Mouse (Mus musculus) intestine, postnatal 0 days (tissue): Measurements from ENCODE around the gene Zfp112. TPM values are rescaled to one million over a fixed set of nuclear protein-coding genes. Genes with fewer than 3 reads are reported as not detected.
A peak's percentile ranks its signal among the peaks of the same experiment; 100 is the strongest.

ENCODE experiments used
- ATAC-seq: fragments of 200-750 bp; cut with Nextera tagmentation; 2 replicates; pipeline ENCODE4 v1.8.0; 2017; ENCODE audit warnings: mild to moderate bottlenecking, moderate TSS enrichment, moderate library complexity
- H3K27ac ChIP-seq: fragments of 300-500 bp; sonication (generic); 2 replicates; pipeline ENCODE4 v1.5.1; 2014; ENCODE audit warnings: mild to moderate bottlenecking, low read depth, low read length, moderate library complexity
- H3K27me3 ChIP-seq: fragments of 300-500 bp; sonication (generic); replicated peaks from 2 replicates; pipeline ENCODE4 v1.6.1; 2014; ENCODE audit warnings: low read length, mixed read lengths; ENCODE audit not compliant: control insufficient read depth, insufficient read depth
- H3K36me3 ChIP-seq: fragments of 300-500 bp; sonication (generic); 2 replicates; pipeline ENCODE4 v1.6.1; 2014; ENCODE audit warnings: mild to moderate bottlenecking, moderate library complexity; ENCODE audit not compliant: control insufficient read depth, insufficient read depth
- H3K4me1 ChIP-seq: fragments of 300-500 bp; sonication (generic); replicated peaks from 2 replicates; pipeline ENCODE4 v1.6.1; 2014; ENCODE audit warnings: antibody characterized with exemption, low read length, mixed read lengths; ENCODE audit not compliant: control insufficient read depth, insufficient read depth
- H3K4me2 ChIP-seq: fragments of 300-500 bp; sonication (generic); replicated peaks from 2 replicates; pipeline ENCODE4 v1.6.1; 2014; ENCODE audit warnings: low read depth, mild to moderate bottlenecking, moderate library complexity
- H3K4me3 ChIP-seq: fragments of 300-500 bp; sonication (generic); 2 replicates; pipeline ENCODE4 v1.5.1; 2014; ENCODE audit warnings: low read depth, low read length
- H3K9ac ChIP-seq: fragments of 300-500 bp; sonication (generic); 2 replicates; pipeline ENCODE4 v1.6.1; 2014; ENCODE audit warnings: mild to moderate bottlenecking, low read depth, low read length
- H3K9me3 ChIP-seq: fragments of 300-500 bp; sonication (generic); 2 replicates; pipeline ENCODE4 v1.6.1; 2016; ENCODE audit warnings: mixed run types; ENCODE audit not compliant: control insufficient read depth
- CTCF ChIP-seq: sonication (generic); IDR thresholded peaks from 2 replicates; pipeline ENCODE4 v1.5.1; 2016; ENCODE audit warnings: low read depth, mild to moderate bottlenecking, control low read depth, antibody characterized with exemption, moderate library complexity
- WGBS: fragments of 180-500 bp; shearing (Covaris S2); extraction: QIAGEN DNeasy Blood & Tissue Kit; methylation state at CpG from one replicate; pipeline ENCODE4 v1.1.7; 2014; 5-methylcytosine and 5-hydroxymethylcytosine counted together
- polyA plus RNA-seq: library from polyadenylated mRNA; unstranded; fragments of >200 nt; fragmentation: Nextera tagmentation; extraction: Ambion mirVana; gene quantifications from 2 replicates; pipeline ENCODE4 v1.2.1, GENCODE M21; 2015

Gene Zfp112
- polyA plus RNA-seq, 1 experiment from 2014 or later: 2.2 TPM

- Histone ChIP-seq H3K27me3 (no peaks in the 10 kb centered on the region), H3K9ac (peak within 1 kb of the TSS; percentile 22; the same call in 1 of the 2 replicates), H3K27ac (no peak within 1 kb of the TSS), H3K36me3 (no peaks in the 10 kb centered on the region), H3K4me2 (peak within 1 kb of the TSS; percentile 66), H3K4me3 (peak within 1 kb of the TSS; percentile 55), H3K9me3 (no peaks in the 10 kb centered on the region), H3K4me1 (no peaks in the 10 kb centered on the region)
- ATAC-seq: peak; percentile 81
- peak; percentile 33 for TF ChIP-seq CTCF
- WGBS: 13% methylated on average over 23 of the region's 23 CpGs
Measured at GRCm38 (mm10) chr7:24174618-24175336, 62.7 kb downstream of the Zfp112 start, which contains the start of gene Zfp114. Gene Zfp114, plus strand, starts transcription at chr7:24175060.

- no peak overlapping the region for H3K27ac ChIP-seq
- H3K9ac ChIP-seq: no peak overlapping the region
- ATAC-seq: no peak
- TF ChIP-seq CTCF: no peak
- peak overlapping the region; percentile 55 for H3K4me3 ChIP-seq
- H3K36me3 ChIP-seq: no peaks in the 10 kb centered on the region
- H3K27me3 ChIP-seq: no peaks in the 10 kb centered on the region
- no peaks in the 10 kb centered on the region for H3K4me1 ChIP-seq
- 52% methylated on average over 6 of the region's 6 CpGs for WGBS
- H3K9me3 ChIP-seq: no peaks in the 10 kb centered on the region
- peak overlapping the region; percentile 66 for H3K4me2 ChIP-seq
Measured at GRCm38 (mm10) chr7:24175337-24175711, 63.2 kb downstream of the Zfp112 start.

Other genes with a start within 250 kb of the Zfp112 start
- gene Vmn1r177, start 245.9 kb upstream of the Zfp112 start, polyA plus RNA-seq: not detected in 2 replicates
- not detected in 2 replicates for gene Vmn1r178, start 220.3 kb upstream of the Zfp112 start, polyA plus RNA-seq
- gene Vmn1r179, start 185.3 kb upstream of the Zfp112 start, polyA plus RNA-seq: not detected in 2 replicates
- not detected in 2 replicates for gene Vmn1r180, start 161.7 kb upstream of the Zfp112 start, polyA plus RNA-seq
- not detected in 2 replicates for gene Vmn1r181, start 137.7 kb upstream of the Zfp112 start, polyA plus RNA-seq
- gene V1rd19, start 110.6 kb upstream of the Zfp112 start, polyA plus RNA-seq: not detected in 2 replicates
- not detected in 2 replicates for gene Vmn1r183, start 59.1 kb upstream of the Zfp112 start, polyA plus RNA-seq
- gene Zfp180, start 30.4 kb upstream of the Zfp112 start, polyA plus RNA-seq: 5.2 and 6.5 TPM in 2 replicates
- gene Zfp235, start 21.9 kb downstream of the Zfp112 start, polyA plus RNA-seq: 7.9 and 8.0 TPM in 2 replicates
- 0.37 and 0.72 TPM in 2 replicates for gene Zfp114, start 62.7 kb downstream of the Zfp112 start, polyA plus RNA-seq
- gene Zfp111, start 99.1 kb downstream of the Zfp112 start, polyA plus RNA-seq: 3.0 and 3.1 TPM in 2 replicates
- gene Zfp109, start 125.2 kb downstream of the Zfp112 start, polyA plus RNA-seq: 0.65 and 0.73 TPM in 2 replicates
- gene Zfp108, start 142.5 kb downstream of the Zfp112 start, polyA plus RNA-seq: 0.86 and 0.98 TPM in 2 replicates
- gene Zfp93, start 158.1 kb downstream of the Zfp112 start, polyA plus RNA-seq: 2.2 and 3.2 TPM in 2 replicates
- gene Zfp61, start 188.9 kb downstream of the Zfp112 start, polyA plus RNA-seq: 4.6 and 5.1 TPM in 2 replicates
- 3.1 and 3.2 TPM in 2 replicates for gene Zfp94, start 204.4 kb downstream of the Zfp112 start, polyA plus RNA-seq
- gene Tescl, start 221.6 kb downstream of the Zfp112 start, polyA plus RNA-seq: 0.18 TPM in 1 of 2 replicates, not detected in the other
- not detected in 2 replicates for gene Lypd5, start 236.9 kb downstream of the Zfp112 start, polyA plus RNA-seq